Mouse (Mus musculus): ENCODE data around the gene Ciao2a.

DNA sequence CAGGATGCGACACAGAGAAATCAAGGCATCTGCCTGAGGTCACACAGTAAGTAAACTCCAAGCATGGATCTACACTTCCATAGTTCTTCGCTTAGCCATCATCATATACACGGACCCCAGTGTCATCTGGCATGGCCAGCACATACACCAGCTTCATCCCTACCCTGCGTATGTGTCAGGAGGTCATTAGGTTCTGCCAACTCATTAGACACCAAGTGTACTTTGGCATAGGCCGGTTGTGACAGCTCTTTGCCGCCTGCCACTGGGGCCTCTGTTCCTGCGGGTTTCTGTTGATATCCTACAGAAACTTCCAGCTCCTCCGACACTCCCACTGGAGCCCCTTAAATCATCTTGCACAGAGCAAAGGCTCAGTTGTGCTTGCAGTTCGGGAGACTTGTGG is 27.6 kb downstream of the Ciao2a start:
- no peak for TF ChIP-seq CTCF (IDR thresholded peaks at IDR 0.05; ENCODE audit: low read depth, low read length)
- TF ChIP-seq TAL1 (conservative IDR thresholded peaks at IDR 0.05; ENCODE audit: low read depth, low read length) = no peak

Measured in G1E (cell line).